10 mouse cellular contexts compared by ENCODE assay signal in the genomic region with DNA sequence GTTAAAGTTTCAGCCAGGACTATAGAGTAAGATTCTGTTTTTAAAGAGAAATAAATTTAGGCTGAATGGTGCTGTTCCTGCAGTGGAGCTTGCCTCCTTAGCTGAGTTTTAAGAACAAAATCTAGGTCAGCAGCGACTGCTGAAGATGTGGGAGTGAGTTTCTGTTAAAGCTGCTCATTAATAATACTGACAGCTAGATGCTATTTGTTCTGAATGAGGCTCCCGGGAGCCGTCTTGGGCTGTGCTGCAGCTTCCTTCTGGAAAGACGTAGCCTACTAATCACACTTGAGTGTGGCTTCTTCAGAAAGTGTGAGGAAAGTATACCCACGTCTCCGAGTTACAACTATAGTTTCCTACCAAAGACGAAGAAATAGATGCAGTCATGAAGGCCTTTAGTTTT.
DNase-seq lines count a peak whose midpoint lies in the region; ATAC-seq and TF ChIP-seq lines count a peak whose summit lies in the region.
"Had no signal": no experiment of that assay in that cellular context is flagged by ENCODE, and none has a peak within 500 bp of the region (broad histone marks: within the 10 kb centered on the region; RNA-seq: fewer than 3 reads in every experiment).

No protein-coding gene starts in this region.

- H3K4me3 ChIP-seq in layer of hippocampus, adult 2 months, result no peak overlapping the region

- TF ChIP-seq CTCF in layer of hippocampus, adult 2 months (conservative IDR thresholded peaks at IDR 0.05), result no peak

- peak; percentile 15 to 43 for DNase-seq in frontal cortex, adult 2 months (ENCODE audit: extremely low spot score in 1 of 2, low spot score in 1 of 2)
- no peak for DNase-seq in frontal cortex, postnatal 25 days (ENCODE audit: low spot score in 2 of 2)
- peak; percentile 32 to 38 for DNase-seq in layer of hippocampus, adult 2 months (ENCODE audit: low spot score in 2 of 2)
- no peak for DNase-seq in layer of hippocampus, postnatal 10 days (ENCODE audit: low spot score in 2 of 2)
- DNase-seq in right cerebral cortex, postnatal 10 days (ENCODE audit: low spot score in 2 of 2), result peak; percentile 48 to 51
- no peak for DNase-seq in right cerebral cortex, postnatal 25 days
- no peak for DNase-seq in gastrocnemius, postnatal 14 days
- DNase-seq: gastrocnemius, postnatal 36 days; lung, postnatal 10 days had no signal

- ATAC-seq in activated CD4-positive, CD25-positive, alpha-beta regulatory T cell, adult 4 months, result no peak

- H3K27ac ChIP-seq in layer of hippocampus, adult 2 months, result peak overlapping the region; percentile 70

- intact Hi-C loops in gastrocnemius, postnatal 14 days (cut with DNase I; ENCODE audit: low total_unique reads), result no loop called here

Comparison
In these comparisons a context has a peak if more than half of its experiments do, and no peak if none do; other contexts are left out.
1. DNase-seq: peak in frontal cortex, adult 2 months (2 of 2), layer of hippocampus, adult 2 months (2 of 2) and right cerebral cortex, postnatal 10 days (2 of 2); none in frontal cortex, postnatal 25 days (0 of 2), layer of hippocampus, postnatal 10 days (0 of 2), right cerebral cortex, postnatal 25 days (single experiment) and gastrocnemius, postnatal 14 days (single experiment).